Mouse (Mus musculus) bone marrow macrophage, adult 2 months (primary cell): ENCODE results near the gene Nomo1.

Source experiments
- CTCF ChIP-seq: IDR thresholded peaks from 2 replicates; pipeline ENCODE4 v1.5.1; 2012; ENCODE audit warnings: low read depth, mild to moderate bottlenecking, low read length, moderate library complexity
- POLR2A ChIP-seq: IDR thresholded peaks from 2 replicates; pipeline ENCODE4 v1.6.1; 2012; ENCODE audit warnings: mild to moderate bottlenecking, low read depth, low read length, borderline replicate concordance

DNA sequence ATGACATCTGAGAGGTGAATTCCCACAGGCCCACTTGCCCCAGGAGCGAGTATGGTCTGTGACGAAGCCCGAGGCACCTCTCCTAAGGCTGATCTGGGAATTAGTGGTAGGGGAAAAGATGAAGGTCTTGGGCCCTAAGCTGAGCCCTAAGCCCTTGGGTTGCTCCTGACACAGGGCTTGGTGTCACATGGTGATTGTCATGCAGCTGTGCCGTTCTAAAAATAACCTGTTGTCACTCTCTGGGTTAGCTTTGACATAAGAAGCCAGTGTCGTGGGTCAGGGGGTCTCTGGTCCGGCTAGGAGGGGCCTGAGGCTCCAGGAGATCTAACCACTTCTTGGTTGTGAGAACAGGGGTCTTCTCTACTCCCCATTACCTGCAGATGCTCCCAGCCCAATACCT lies 78.4 kb downstream of the Nomo1 start:
- TF ChIP-seq CTCF: no peak
- no peak for TF ChIP-seq POLR2A
